Mouse (Mus musculus) midbrain, postnatal 0 days (tissue): Measurements from ENCODE around the gene Sft2d2. TPM values are rescaled to one million over a fixed set of nuclear protein-coding genes. Genes with fewer than 3 reads are reported as not detected.

Experiments
- ATAC-seq: fragments of 200-750 bp; cut with Nextera tagmentation; 2 replicates; pipeline ENCODE4 v1.8.0; 2017; ENCODE audit warnings: moderate number of reproducible peaks, mild to moderate bottlenecking, moderate TSS enrichment, moderate library complexity; ENCODE audit not compliant: low FRiP score
- DNase-seq: peaks from one replicate; pipeline ENCODE4 v3.0.0-alpha.2; 2015; ENCODE audit warnings: low spot score
- H3K27ac ChIP-seq: fragments of 300-500 bp; sonication (generic); 2 replicates; pipeline ENCODE4 v1.5.1; 2014; ENCODE audit warnings: low read depth, mild to moderate bottlenecking, low read length, mixed read lengths
- H3K27me3 ChIP-seq: fragments of 300-500 bp; sonication (generic); 2 replicates; pipeline ENCODE4 v1.6.1; 2014; ENCODE audit warnings: low read length, control low read depth, mixed read lengths; ENCODE audit not compliant: insufficient read depth
- H3K36me3 ChIP-seq: fragments of 300-500 bp; sonication (generic); 2 replicates; pipeline ENCODE4 v1.6.1; 2014; ENCODE audit warnings: low read length, control low read depth, mixed read lengths; ENCODE audit not compliant: insufficient read depth
- H3K4me1 ChIP-seq: fragments of 300-500 bp; sonication (generic); 2 replicates; pipeline ENCODE4 v1.6.1; 2014; ENCODE audit warnings: mild to moderate bottlenecking, control low read depth, antibody characterized with exemption, low read length, mixed read lengths; ENCODE audit not compliant: insufficient read depth
- H3K4me2 ChIP-seq: fragments of 300-500 bp; sonication (generic); 2 replicates; pipeline ENCODE4 v1.6.1; 2014; ENCODE audit warnings: low read depth, mild to moderate bottlenecking, low read length, mixed read lengths; ENCODE audit not compliant: poor library complexity, severe bottlenecking
- H3K4me3 ChIP-seq: fragments of 300-500 bp; sonication (generic); 2 replicates; pipeline ENCODE4 v1.5.1; 2014; ENCODE audit warnings: low read depth, mild to moderate bottlenecking, low read length, moderate library complexity
- H3K9ac ChIP-seq: fragments of 300-500 bp; sonication (generic); replicated peaks from 2 replicates; pipeline ENCODE4 v1.6.1; 2014; ENCODE audit warnings: mild to moderate bottlenecking, low read length, moderate library complexity, mixed read lengths; ENCODE audit not compliant: poor library complexity, severe bottlenecking
- H3K9me3 ChIP-seq: fragments of 300-500 bp; sonication (generic); 2 replicates; pipeline ENCODE4 v1.6.1; 2016; ENCODE audit warnings: low read length, control low read depth
- CTCF ChIP-seq: IDR thresholded peaks from 2 replicates; pipeline ENCODE4 v1.5.1; 2016; ENCODE audit warnings: antibody characterized with exemption, mild to moderate bottlenecking
- WGBS: fragments of 180-500 bp; shearing (Covaris S2); extraction: QIAGEN DNeasy Blood & Tissue Kit; methylation state at CpG from one replicate; pipeline ENCODE4 v1.1.7; 2014; 5-methylcytosine and 5-hydroxymethylcytosine counted together
- polyA plus RNA-seq: library from polyadenylated mRNA; unstranded; fragments of >200 nt; fragmentation: Nextera tagmentation; extraction: Ambion mirVana; gene quantifications from 2 replicates; pipeline ENCODE4 v1.2.1, GENCODE M21; 2015
- total RNA-seq: library from RNA; depleted of rRNA; stranded (reverse); fragments of >200 nt; gene quantifications from 2 replicates; pipeline ENCODE4 v1.2.3, GENCODE M21; 2014

The Sft2d2 gene
- total and polyA plus RNA-seq, 2 experiments from 2014 or later = 3.8 to 11.0 TPM

- no peak for TF ChIP-seq CTCF
- DNase-seq (no peak), ATAC-seq (no peak)
- no peak overlapping the region for H3K4me3 ChIP-seq
- WGBS = 96% methylated on average over 9 of the region's 9 CpGs
- no peaks in the 10 kb centered on the region for H3K9me3 ChIP-seq
- H3K4me2 ChIP-seq = no peak overlapping the region
- peaks cover 5% of the 10 kb centered on the region; the same call in 1 of the 2 replicates for H3K36me3 ChIP-seq
- H3K9ac ChIP-seq = no peak overlapping the region
- no peaks in the 10 kb centered on the region for H3K27me3 ChIP-seq
- no peaks in the 10 kb centered on the region for H3K4me1 ChIP-seq
- no peak overlapping the region for H3K27ac ChIP-seq
Observed at GRCm38 (mm10) chr1:165229577-165229976, 35.3 kb upstream of the Sft2d2 start.

- DNase-seq = no peak
- no peak for TF ChIP-seq CTCF
- Histone ChIP-seq H3K4me3 (no peak overlapping the region), H3K9ac (no peak overlapping the region), H3K27ac (no peak overlapping the region), H3K9me3 (no peaks in the 10 kb centered on the region), H3K4me1 (no peaks in the 10 kb centered on the region), H3K4me2 (no peak overlapping the region), H3K36me3 (peaks cover 49% of the 10 kb centered on the region), H3K27me3 (no peaks in the 10 kb centered on the region)
- no peak for ATAC-seq
- WGBS = 95% methylated on average over 2 of the region's 2 CpGs
Observed at GRCm38 (mm10) chr1:165217023-165217589, 22.9 kb upstream of the Sft2d2 start.

- H3K9me3 ChIP-seq = no peaks in the 10 kb centered on the region
- no peak for TF ChIP-seq CTCF
- no peak overlapping the region for H3K27ac ChIP-seq
- WGBS = 85% methylated on average over 7 of the region's 7 CpGs
- H3K9ac ChIP-seq = no peak overlapping the region
- no peaks in the 10 kb centered on the region for H3K27me3 ChIP-seq
- ATAC-seq = no peak
- H3K36me3 ChIP-seq = peaks cover 43% of the 10 kb centered on the region
- no peak overlapping the region for H3K4me3 ChIP-seq
- H3K4me2 ChIP-seq = no peak overlapping the region
- no peak for DNase-seq
- no peaks in the 10 kb centered on the region for H3K4me1 ChIP-seq
Observed at GRCm38 (mm10) chr1:165215831-165216230, 21.6 kb upstream of the Sft2d2 start.

- Histone ChIP-seq H3K27ac (no peak overlapping the region), H3K9ac (no peak overlapping the region), H3K27me3 (no peaks in the 10 kb centered on the region), H3K4me1 (no peaks in the 10 kb centered on the region), H3K36me3 (no peaks in the 10 kb centered on the region), H3K4me2 (no peak overlapping the region), H3K4me3 (no peak overlapping the region), H3K9me3 (no peaks in the 10 kb centered on the region)
- 46% methylated on average over 2 of the region's 2 CpGs for WGBS
- no peak for DNase-seq
- no peak for ATAC-seq
- no peak for TF ChIP-seq CTCF
Observed at GRCm38 (mm10) chr1:165205591-165205990, 11.4 kb upstream of the Sft2d2 start.

GRCm38 (mm10) chr1:165203488-165204035, 9.3 kb upstream of the Sft2d2 start:
- Histone ChIP-seq H3K9ac (no peak overlapping the region), H3K36me3 (no peaks in the 10 kb centered on the region), H3K9me3 (no peaks in the 10 kb centered on the region), H3K4me2 (no peak overlapping the region), H3K4me1 (no peaks in the 10 kb centered on the region), H3K4me3 (no peak overlapping the region), H3K27ac (no peak overlapping the region), H3K27me3 (no peaks in the 10 kb centered on the region)
- ATAC-seq (no peak), DNase-seq (no peak)
- WGBS = 70% methylated on average over 2 of the region's 2 CpGs
- TF ChIP-seq CTCF = no peak

- WGBS = 81% methylated on average over 4 of the region's 4 CpGs
- no peaks in the 10 kb centered on the region for H3K4me1 ChIP-seq
- ATAC-seq (no peak), DNase-seq (no peak)
- no peak overlapping the region for H3K27ac ChIP-seq
- no peak overlapping the region for H3K4me2 ChIP-seq
- H3K4me3 ChIP-seq = no peak overlapping the region
- H3K27me3 ChIP-seq = no peaks in the 10 kb centered on the region
- TF ChIP-seq CTCF = no peak
- H3K9me3 ChIP-seq = no peaks in the 10 kb centered on the region
- no peaks in the 10 kb centered on the region for H3K36me3 ChIP-seq
- no peak overlapping the region for H3K9ac ChIP-seq
Observed at GRCm38 (mm10) chr1:165201445-165202012, 7.3 kb upstream of the Sft2d2 start.
